Mouse (Mus musculus): ENCODE data around the gene Ube2v1. TPM values are rescaled to one million over a fixed set of nuclear protein-coding genes. Genes with fewer than 3 reads are reported as not detected.

Gene Ube2v1
- polyA plus RNA-seq, 1 experiment from 2014 or later, result 289 TPM

DNA sequence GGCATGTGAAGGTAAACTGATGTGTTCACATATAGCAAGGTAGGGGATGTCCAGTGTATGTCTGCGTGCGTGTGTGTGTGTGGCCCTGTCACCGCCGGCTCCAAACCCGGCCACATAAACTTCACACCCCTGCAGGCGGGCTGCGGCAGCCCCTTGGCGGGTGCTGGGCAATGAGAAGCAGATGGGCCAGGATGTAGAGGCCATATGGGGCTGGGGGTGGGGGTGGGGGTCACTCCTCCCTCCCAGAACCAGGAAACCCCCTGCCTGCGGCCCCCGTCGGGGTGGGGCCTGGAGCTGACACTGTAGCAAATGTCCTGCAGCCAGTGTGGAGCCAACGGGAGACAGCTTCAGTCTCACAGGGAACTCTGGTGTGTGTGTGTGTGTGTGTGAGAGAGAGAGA lies 68.2 kb downstream of the Ube2v1 start:
- Histone ChIP-seq H3K4me3 (no peak overlapping the region), H3K27ac (peak overlapping the region; percentile 93), H3K9ac (no peak overlapping the region), H3K36me3 (no peaks in the 10 kb centered on the region), H3K9me3 (no peaks in the 10 kb centered on the region), H3K4me1 (peaks cover 73% of the 10 kb centered on the region), H3K27me3 (no peaks in the 10 kb centered on the region), H3K4me2 (0 out of 2 replicates have a peak overlapping the region, but pooled peaks have one; percentile 14)
- WGBS, result 7% methylated on average over 12 of the region's 12 CpGs
- ATAC-seq (ENCODE audit: insufficient number of reproducible peaks, low FRiP score, low TSS enrichment, low read depth), result peak; percentile 66

DNA sequence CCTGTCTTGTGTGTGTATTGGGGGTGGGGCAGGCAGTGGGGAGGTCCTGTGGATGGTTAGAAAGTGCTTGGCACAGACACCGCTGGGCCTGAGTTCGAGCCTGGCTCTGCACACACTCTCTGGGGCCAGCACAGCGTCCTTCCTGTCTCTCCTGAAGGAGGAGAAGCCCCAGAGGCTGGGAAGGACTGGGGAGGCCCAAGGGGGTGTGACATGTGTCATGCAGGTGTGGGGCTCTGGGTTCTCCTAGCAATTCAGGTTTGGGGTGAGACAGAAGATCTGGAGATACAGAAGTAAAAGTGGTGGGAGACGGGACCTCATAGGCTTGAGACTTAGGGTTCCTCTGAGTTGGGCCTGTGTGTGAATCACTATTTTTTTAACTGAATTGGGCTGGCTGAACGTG lies 68.9 kb downstream of the Ube2v1 start:
- Histone ChIP-seq H3K9me3 (no peaks in the 10 kb centered on the region), H3K4me1 (peaks cover 74% of the 10 kb centered on the region), H3K27ac (peak overlapping the region; percentile 93), H3K4me3 (no peak overlapping the region), H3K4me2 (no peak overlapping the region), H3K36me3 (no peaks in the 10 kb centered on the region), H3K27me3 (no peaks in the 10 kb centered on the region), H3K9ac (no peak overlapping the region)
- ATAC-seq (ENCODE audit: insufficient number of reproducible peaks, low FRiP score, low TSS enrichment, low read depth), result no peak
- 28% methylated on average over 5 of the region's 5 CpGs for WGBS

DNA sequence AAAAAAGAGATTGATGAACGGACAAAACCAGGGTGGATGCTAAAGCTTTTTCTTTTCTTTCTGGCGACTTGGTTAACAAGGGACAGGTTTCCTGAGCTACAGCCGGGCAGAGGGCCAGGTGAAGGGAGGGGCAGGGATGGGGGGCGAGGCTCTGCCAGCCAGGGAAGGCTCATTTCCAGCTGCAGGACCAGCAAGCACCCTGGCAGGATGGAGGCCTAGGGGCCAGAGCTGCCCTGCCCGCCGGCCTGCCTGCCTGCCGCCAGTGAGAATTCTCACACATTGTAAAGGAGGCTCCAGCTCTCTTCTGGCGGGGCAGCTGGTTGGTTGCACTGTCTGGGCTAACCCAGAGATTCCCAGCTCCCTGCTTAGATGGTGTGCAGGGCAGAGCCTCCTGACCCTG lies 69.8 kb downstream of the Ube2v1 start:
- Histone ChIP-seq H3K9ac (no peak overlapping the region), H3K4me3 (no peak overlapping the region), H3K4me1 (peaks cover 73% of the 10 kb centered on the region), H3K27ac (peak overlapping the region; percentile 93), H3K9me3 (no peaks in the 10 kb centered on the region), H3K4me2 (no peak overlapping the region), H3K27me3 (no peaks in the 10 kb centered on the region), H3K36me3 (no peaks in the 10 kb centered on the region)
- WGBS, result 19% methylated on average over 8 of the region's 8 CpGs
- ATAC-seq (ENCODE audit: insufficient number of reproducible peaks, low FRiP score, low TSS enrichment, low read depth), result no peak

- peak; percentile 15; the same call in 1 of the 2 replicates for ATAC-seq (ENCODE audit: insufficient number of reproducible peaks, low FRiP score, low TSS enrichment, low read depth)
- peaks cover 53% of the 10 kb centered on the region for H3K4me1 ChIP-seq
Measured at GRCm38 (mm10) chr2:167559413-167559812, 72.5 kb downstream of the Ube2v1 start.

More at GRCm38 (mm10) chr2:167559413-167559812, 72.5 kb downstream of the Ube2v1 start:
- Histone ChIP-seq H3K9me3 (no peaks in the 10 kb centered on the region), H3K27ac (peak overlapping the region; percentile 81), H3K27me3 (no peaks in the 10 kb centered on the region), H3K4me3 (peak overlapping the region; percentile 13), H3K36me3 (no peaks in the 10 kb centered on the region), H3K4me2 (peak overlapping the region; percentile 44), H3K9ac (peak overlapping the region; percentile 14; the same call in 1 of the 2 replicates)
- 8% methylated on average over 27 of the region's 27 CpGs for WGBS

Small RNA genes within 50 kb of the gene (microRNA-seq; reads per million reads assigned to microRNA genes)
- not detected for gene Gm22355

Other genes with a start within 250 kb of the Ube2v1 start
- 14.7 and 16.6 TPM in 2 replicates for gene Slc9a8, start 210.4 kb downstream of the Ube2v1 start, polyA plus RNA-seq (2015; fragmentation: Nextera tagmentation; extraction: Ambion mirVana)
- gene Rnf114, start 139.4 kb downstream of the Ube2v1 start, polyA plus RNA-seq (2015; fragmentation: Nextera tagmentation; extraction: Ambion mirVana), result 69.9 and 70.3 TPM in 2 replicates
- 12.9 and 15.3 TPM in 2 replicates for gene Spata2, start 139.2 kb downstream of the Ube2v1 start, polyA plus RNA-seq (2015; fragmentation: Nextera tagmentation; extraction: Ambion mirVana)
- gene Snai1, start 93.9 kb downstream of the Ube2v1 start, polyA plus RNA-seq (2015; fragmentation: Nextera tagmentation; extraction: Ambion mirVana), result 52.6 and 61.2 TPM in 2 replicates
- gene Gm20431, start 29.4 kb upstream of the Ube2v1 start, polyA plus RNA-seq (2015; fragmentation: Nextera tagmentation; extraction: Ambion mirVana), result 3.9 and 9.4 TPM in 2 replicates
- 20.5 and 25.0 TPM in 2 replicates for gene Cebpb, start 56.8 kb upstream of the Ube2v1 start, polyA plus RNA-seq (2015; fragmentation: Nextera tagmentation; extraction: Ambion mirVana)
- 36.2 and 40.1 TPM in 2 replicates for gene Tmem189, start 57.7 kb upstream of the Ube2v1 start, polyA plus RNA-seq (2015; fragmentation: Nextera tagmentation; extraction: Ambion mirVana)